Mouse (Mus musculus): ENCODE results near the gene Tnfsf13b. TPM values are rescaled to one million over a fixed set of nuclear protein-coding genes. Genes with fewer than 3 reads are reported as not detected.

Tnfsf13b gene
- polyA plus RNA-seq, 1 experiment from 2014 or later = not detected

DNA sequence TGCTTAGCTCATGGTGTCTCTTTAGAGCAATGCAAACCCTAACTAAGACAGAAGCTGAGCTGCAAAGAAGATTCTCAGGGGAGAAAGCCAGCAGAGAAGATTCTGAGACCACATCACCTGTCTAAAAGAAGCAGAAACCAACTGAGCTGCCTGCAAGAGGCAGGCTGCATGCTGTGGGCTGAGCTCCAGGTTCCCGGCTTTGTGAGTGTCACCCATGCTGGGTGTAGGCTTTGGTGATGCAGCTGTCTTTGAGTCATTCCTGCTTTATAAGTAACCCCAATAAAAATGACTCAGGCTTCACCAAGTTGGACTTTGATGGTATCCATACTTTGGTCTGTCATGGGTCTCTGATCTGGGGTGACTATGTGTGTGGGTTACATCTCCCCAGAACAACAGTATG lies 10.0 kb downstream of the Tnfsf13b start:
- no peak overlapping the region for H3K4me2 ChIP-seq (ENCODE audit: low read depth, low read length)
- WGBS = 87% methylated on average over 1 of the region's 1 CpGs
- H3K4me1 ChIP-seq (ENCODE audit: control insufficient read depth, insufficient read depth, low read length) = no peaks in the 10 kb centered on the region
- ATAC-seq (replicated peaks; ENCODE audit: insufficient number of reproducible peaks, low FRiP score, low TSS enrichment, low read depth) = no peak
- no peaks in the 10 kb centered on the region for H3K9me3 ChIP-seq (replicated peaks; ENCODE audit: control insufficient read depth, low read length)
- no peak overlapping the region for H3K9ac ChIP-seq (replicated peaks; ENCODE audit: low read length)
- H3K27me3 ChIP-seq (ENCODE audit: control insufficient read depth, insufficient read depth, low read length) = no peaks in the 10 kb centered on the region
- no peak for DNase-seq (ENCODE audit: low spot score)
- H3K4me3 ChIP-seq (ENCODE audit: low read depth, low read length) = no peak overlapping the region
- no peaks in the 10 kb centered on the region for H3K36me3 ChIP-seq (replicated peaks; ENCODE audit: control insufficient read depth, insufficient read depth, low read depth, low read length)
- no peak overlapping the region for H3K27ac ChIP-seq (replicated peaks; ENCODE audit: low read depth, low read length)

DNA sequence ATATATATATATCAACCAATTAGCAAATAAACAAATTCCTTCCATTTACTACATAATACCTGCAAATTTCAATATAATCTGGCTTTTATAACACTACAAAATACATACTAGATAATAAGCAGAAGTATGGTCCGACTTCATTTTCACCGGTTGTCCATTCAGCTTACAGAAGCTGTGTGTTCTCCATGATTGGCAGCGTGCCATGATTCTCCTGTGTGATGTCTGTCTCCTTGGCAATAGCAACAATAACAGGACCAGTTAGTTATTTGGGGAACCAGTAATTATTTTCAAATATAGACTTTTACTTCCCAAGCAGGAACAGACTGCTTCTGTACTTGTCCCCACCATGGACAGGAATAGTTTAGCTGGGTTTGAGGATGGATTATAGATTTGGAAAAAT lies 11.0 kb downstream of the Tnfsf13b start:
- ATAC-seq (replicated peaks; ENCODE audit: insufficient number of reproducible peaks, low FRiP score, low TSS enrichment, low read depth) (no peak), DNase-seq (ENCODE audit: low spot score) (no peak)
- WGBS = 90% methylated on average over 3 of the region's 3 CpGs

DNA sequence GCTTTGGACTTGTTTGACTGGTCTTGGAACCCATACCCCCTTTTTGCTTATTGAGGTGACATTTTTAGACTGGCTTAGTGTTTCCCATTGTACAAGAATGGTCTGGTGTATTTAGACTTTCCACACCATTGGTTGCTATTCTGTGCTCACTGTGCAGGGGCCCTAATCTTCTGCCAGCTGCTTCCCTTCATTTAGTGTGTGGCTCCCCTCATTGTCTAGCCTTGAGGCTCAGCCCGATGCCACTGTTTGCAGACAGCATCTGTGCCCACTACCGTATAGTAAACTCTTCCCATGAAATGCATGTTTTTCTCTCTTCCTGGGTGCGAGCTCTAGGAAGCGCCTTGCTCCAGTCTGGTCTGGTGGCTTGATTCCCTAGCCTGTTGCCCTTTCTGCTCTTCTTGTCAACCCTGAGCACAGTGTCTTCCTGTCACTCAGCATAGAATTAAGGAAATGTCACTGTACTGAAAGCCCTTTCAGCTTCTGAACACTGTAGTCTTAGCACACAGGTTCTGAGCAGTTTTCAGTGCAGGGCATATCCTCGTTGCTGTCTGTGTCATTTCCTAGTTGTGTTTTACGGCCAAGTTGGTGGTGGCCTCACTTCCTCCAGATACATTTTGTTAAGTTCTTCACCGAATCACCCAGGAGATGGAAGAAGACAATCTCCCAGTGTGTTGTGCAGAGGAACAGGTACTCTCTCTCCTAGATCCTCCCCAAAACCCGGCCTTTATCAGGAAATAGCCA lies 24.2 kb downstream of the Tnfsf13b start:
- no peaks in the 10 kb centered on the region for H3K27me3 ChIP-seq (ENCODE audit: control insufficient read depth, insufficient read depth, low read length)
- H3K9ac ChIP-seq (replicated peaks; ENCODE audit: low read length) = no peak overlapping the region
- no peaks in the 10 kb centered on the region for H3K36me3 ChIP-seq (replicated peaks; ENCODE audit: control insufficient read depth, insufficient read depth, low read depth, low read length)
- DNase-seq (ENCODE audit: low spot score) = no peak
- no peak for ATAC-seq (replicated peaks; ENCODE audit: insufficient number of reproducible peaks, low FRiP score, low TSS enrichment, low read depth)
- no peak overlapping the region for H3K27ac ChIP-seq (replicated peaks; ENCODE audit: low read depth, low read length)
- H3K4me2 ChIP-seq (ENCODE audit: low read depth, low read length) = no peak overlapping the region
- WGBS = 81% methylated on average over 8 of the region's 8 CpGs
- no peak overlapping the region for H3K4me3 ChIP-seq (ENCODE audit: low read depth, low read length)
- H3K9me3 ChIP-seq (replicated peaks; ENCODE audit: control insufficient read depth, low read length) = no peaks in the 10 kb centered on the region
- no peaks in the 10 kb centered on the region for H3K4me1 ChIP-seq (ENCODE audit: control insufficient read depth, insufficient read depth, low read length)

More for the DNA sequence above, 11.0 kb downstream of the Tnfsf13b start:
- no peak overlapping the region for H3K4me2 ChIP-seq (ENCODE audit: low read depth, low read length)
- H3K4me1 ChIP-seq (ENCODE audit: control insufficient read depth, insufficient read depth, low read length) = no peaks in the 10 kb centered on the region
- no peak overlapping the region for H3K4me3 ChIP-seq (ENCODE audit: low read depth, low read length)
- H3K9me3 ChIP-seq (replicated peaks; ENCODE audit: control insufficient read depth, low read length) = no peaks in the 10 kb centered on the region
- H3K27ac ChIP-seq (replicated peaks; ENCODE audit: low read depth, low read length) = no peak overlapping the region
- H3K9ac ChIP-seq (replicated peaks; ENCODE audit: low read length) = no peak overlapping the region
- no peaks in the 10 kb centered on the region for H3K36me3 ChIP-seq (replicated peaks; ENCODE audit: control insufficient read depth, insufficient read depth, low read depth, low read length)
- no peaks in the 10 kb centered on the region for H3K27me3 ChIP-seq (ENCODE audit: control insufficient read depth, insufficient read depth, low read length)

DNA sequence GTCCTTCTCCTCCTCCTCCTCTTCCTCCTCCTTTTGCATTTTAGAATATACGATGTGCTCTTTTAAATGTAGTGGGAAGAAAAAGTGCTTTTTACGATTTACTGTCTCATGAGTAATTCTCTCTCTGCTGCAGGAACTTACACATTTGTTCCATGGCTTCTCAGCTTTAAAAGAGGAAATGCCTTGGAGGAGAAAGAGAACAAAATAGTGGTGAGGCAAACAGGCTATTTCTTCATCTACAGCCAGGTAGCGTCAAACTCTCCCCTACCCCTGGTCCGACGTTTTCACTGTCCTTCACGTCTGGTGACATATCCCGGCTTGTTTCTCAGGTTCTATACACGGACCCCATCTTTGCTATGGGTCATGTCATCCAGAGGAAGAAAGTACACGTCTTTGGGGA lies 24.9 kb downstream of the Tnfsf13b start:
- H3K27me3 ChIP-seq (ENCODE audit: control insufficient read depth, insufficient read depth, low read length) = no peaks in the 10 kb centered on the region
- H3K36me3 ChIP-seq (replicated peaks; ENCODE audit: control insufficient read depth, insufficient read depth, low read depth, low read length) = no peaks in the 10 kb centered on the region
- no peak overlapping the region for H3K4me3 ChIP-seq (ENCODE audit: low read depth, low read length)
- no peak overlapping the region for H3K27ac ChIP-seq (replicated peaks; ENCODE audit: low read depth, low read length)
- no peak overlapping the region for H3K9ac ChIP-seq (replicated peaks; ENCODE audit: low read length)
- no peak overlapping the region for H3K4me2 ChIP-seq (ENCODE audit: low read depth, low read length)
- 81% methylated on average over 9 of the region's 9 CpGs for WGBS
- H3K4me1 ChIP-seq (ENCODE audit: control insufficient read depth, insufficient read depth, low read length) = no peaks in the 10 kb centered on the region
- ATAC-seq (replicated peaks; ENCODE audit: insufficient number of reproducible peaks, low FRiP score, low TSS enrichment, low read depth) (no peak), DNase-seq (ENCODE audit: low spot score) (no peak)
- no peaks in the 10 kb centered on the region for H3K9me3 ChIP-seq (replicated peaks; ENCODE audit: control insufficient read depth, low read length)

DNA sequence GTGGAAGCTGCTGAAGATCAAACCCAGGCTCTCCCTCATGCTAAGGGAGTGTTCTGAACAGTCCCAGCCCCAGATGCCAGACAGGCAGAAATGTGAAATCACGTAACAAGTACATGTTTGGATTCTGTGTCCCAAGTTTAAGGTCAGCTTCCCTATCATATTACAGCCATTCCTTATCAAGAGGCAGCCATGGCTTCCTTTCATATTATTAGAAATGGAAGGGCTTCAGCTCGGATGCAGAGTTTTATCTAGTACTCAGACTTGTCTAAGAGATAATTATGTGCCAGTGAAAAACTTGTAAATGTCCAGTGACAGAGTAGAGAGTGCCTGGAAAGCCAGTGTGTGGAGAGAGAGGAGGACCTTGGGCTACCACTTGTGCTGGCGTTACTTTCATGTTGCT lies 34.6 kb downstream of the Tnfsf13b start:
- Histone ChIP-seq H3K4me2 (ENCODE audit: low read depth, low read length) (no peak overlapping the region), H3K4me3 (ENCODE audit: low read depth, low read length) (no peak overlapping the region), H3K27me3 (ENCODE audit: control insufficient read depth, insufficient read depth, low read length) (no peaks in the 10 kb centered on the region), H3K27ac (replicated peaks; ENCODE audit: low read depth, low read length) (no peak overlapping the region), H3K9me3 (replicated peaks; ENCODE audit: control insufficient read depth, low read length) (no peaks in the 10 kb centered on the region), H3K9ac (replicated peaks; ENCODE audit: low read length) (no peak overlapping the region), H3K4me1 (ENCODE audit: control insufficient read depth, insufficient read depth, low read length) (no peaks in the 10 kb centered on the region), H3K36me3 (replicated peaks; ENCODE audit: control insufficient read depth, insufficient read depth, low read depth, low read length) (no peaks in the 10 kb centered on the region)
- ATAC-seq (replicated peaks; ENCODE audit: insufficient number of reproducible peaks, low FRiP score, low TSS enrichment, low read depth) (no peak), DNase-seq (ENCODE audit: low spot score) (no peak)
- WGBS = 75% methylated on average over 3 of the region's 3 CpGs

DNA sequence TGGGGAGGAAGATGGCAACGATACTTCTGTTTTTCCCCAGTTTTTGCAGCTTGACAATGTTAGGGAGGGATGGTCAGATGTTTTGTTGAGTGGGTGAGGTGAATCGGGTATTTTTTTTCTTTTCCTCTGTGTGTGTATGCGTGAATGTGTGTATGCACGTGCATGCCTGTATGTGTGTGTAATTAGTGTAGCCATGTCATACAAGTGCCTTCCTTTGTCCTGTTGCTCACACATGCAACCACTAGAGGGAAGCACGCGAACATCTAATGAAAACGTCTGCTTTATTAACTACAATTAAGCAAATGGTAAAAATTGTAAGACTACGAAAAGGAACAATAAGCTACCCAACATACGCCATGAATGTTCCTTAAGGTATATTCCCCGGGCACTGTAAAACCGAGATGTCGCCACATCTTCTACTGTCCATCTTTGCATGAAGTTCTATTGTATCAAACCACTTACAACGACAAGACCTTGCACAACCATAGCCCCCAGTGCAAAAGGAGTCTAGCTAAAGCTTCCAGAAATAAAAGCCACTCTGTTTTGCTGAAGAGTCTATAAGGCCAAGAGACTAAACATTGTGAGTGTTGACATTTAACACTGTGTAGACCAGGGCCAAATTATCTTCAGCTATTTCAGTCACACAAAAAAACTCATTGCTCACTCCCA lies 37.7 kb downstream of the Tnfsf13b start:
- Histone ChIP-seq H3K4me3 (ENCODE audit: low read depth, low read length) (no peak overlapping the region), H3K36me3 (replicated peaks; ENCODE audit: control insufficient read depth, insufficient read depth, low read depth, low read length) (no peaks in the 10 kb centered on the region), H3K9ac (replicated peaks; ENCODE audit: low read length) (no peak overlapping the region), H3K27ac (replicated peaks; ENCODE audit: low read depth, low read length) (no peak overlapping the region), H3K27me3 (ENCODE audit: control insufficient read depth, insufficient read depth, low read length) (no peaks in the 10 kb centered on the region), H3K9me3 (replicated peaks; ENCODE audit: control insufficient read depth, low read length) (no peaks in the 10 kb centered on the region), H3K4me1 (ENCODE audit: control insufficient read depth, insufficient read depth, low read length) (no peaks in the 10 kb centered on the region), H3K4me2 (ENCODE audit: low read depth, low read length) (no peak overlapping the region)
- ATAC-seq (replicated peaks; ENCODE audit: insufficient number of reproducible peaks, low FRiP score, low TSS enrichment, low read depth) (no peak), DNase-seq (ENCODE audit: low spot score) (peak; percentile 46)
- WGBS = 62% methylated on average over 13 of the region's 13 CpGs

DNA sequence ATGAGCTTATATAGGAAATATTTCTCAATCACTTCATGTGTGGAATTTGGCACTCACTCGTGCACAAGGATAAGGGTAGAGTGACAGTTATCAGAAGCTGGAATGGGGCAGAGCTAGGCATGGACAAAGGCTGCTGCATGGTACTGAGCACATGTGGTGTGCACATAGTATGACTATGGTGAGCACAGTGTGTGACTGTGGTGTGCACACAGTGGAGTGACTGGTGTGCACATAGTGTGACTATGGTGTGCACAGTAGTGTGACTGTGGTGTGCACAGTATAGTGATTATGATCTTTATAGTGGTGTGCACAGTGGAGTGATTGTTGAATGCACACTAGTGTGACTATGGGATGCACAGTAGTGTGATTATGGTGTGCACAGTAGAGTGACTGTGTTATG lies 39.5 kb downstream of the Tnfsf13b start:
- DNase-seq (ENCODE audit: low spot score) (no peak), ATAC-seq (replicated peaks; ENCODE audit: insufficient number of reproducible peaks, low FRiP score, low TSS enrichment, low read depth) (0 out of 2 replicates have a peak, but pooled peaks have one; percentile 65)
- H3K27ac ChIP-seq (replicated peaks; ENCODE audit: low read depth, low read length) = no peak overlapping the region
- no peak overlapping the region for H3K4me2 ChIP-seq (ENCODE audit: low read depth, low read length)
- no peak overlapping the region for H3K4me3 ChIP-seq (ENCODE audit: low read depth, low read length)
- 66% methylated on average over 1 of the region's 1 CpGs for WGBS
- H3K4me1 ChIP-seq (ENCODE audit: control insufficient read depth, insufficient read depth, low read length) = no peaks in the 10 kb centered on the region
- no peak overlapping the region for H3K9ac ChIP-seq (replicated peaks; ENCODE audit: low read length)
- H3K36me3 ChIP-seq (replicated peaks; ENCODE audit: control insufficient read depth, insufficient read depth, low read depth, low read length) = no peaks in the 10 kb centered on the region
- H3K9me3 ChIP-seq (replicated peaks; ENCODE audit: control insufficient read depth, low read length) = no peaks in the 10 kb centered on the region
- no peaks in the 10 kb centered on the region for H3K27me3 ChIP-seq (ENCODE audit: control insufficient read depth, insufficient read depth, low read length)

DNA sequence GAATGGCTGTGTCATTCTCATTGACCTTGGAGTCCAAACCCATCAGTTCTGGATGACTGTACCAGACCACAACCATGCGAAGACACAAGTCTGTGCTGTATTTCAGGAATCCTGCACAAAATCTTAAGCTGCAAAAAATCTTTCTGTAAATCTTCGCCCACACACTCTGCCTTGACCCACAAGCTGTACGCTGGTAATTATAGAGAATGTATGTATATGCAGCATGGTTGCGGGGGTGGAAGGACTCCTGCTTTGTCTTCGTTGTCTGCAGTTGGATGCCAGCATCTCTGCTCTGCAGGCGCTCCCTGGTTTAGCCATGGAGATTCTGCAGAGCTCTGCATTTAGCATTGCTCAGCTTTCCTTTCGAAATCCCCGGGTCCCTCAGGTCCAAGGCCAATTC lies 42.9 kb downstream of the Tnfsf13b start:
- no peak for ATAC-seq (replicated peaks; ENCODE audit: insufficient number of reproducible peaks, low FRiP score, low TSS enrichment, low read depth)
- WGBS = 74% methylated on average over 8 of the region's 8 CpGs

More for the DNA sequence above, 42.9 kb downstream of the Tnfsf13b start:
- H3K4me3 ChIP-seq (ENCODE audit: low read depth, low read length) = no peak overlapping the region
- no peaks in the 10 kb centered on the region for H3K4me1 ChIP-seq (ENCODE audit: control insufficient read depth, insufficient read depth, low read length)
- H3K27me3 ChIP-seq (ENCODE audit: control insufficient read depth, insufficient read depth, low read length) = no peaks in the 10 kb centered on the region
- no peak overlapping the region for H3K4me2 ChIP-seq (ENCODE audit: low read depth, low read length)
- H3K9me3 ChIP-seq (replicated peaks; ENCODE audit: control insufficient read depth, low read length) = no peaks in the 10 kb centered on the region
- no peak overlapping the region for H3K27ac ChIP-seq (replicated peaks; ENCODE audit: low read depth, low read length)
- no peaks in the 10 kb centered on the region for H3K36me3 ChIP-seq (replicated peaks; ENCODE audit: control insufficient read depth, insufficient read depth, low read depth, low read length)
- no peak for DNase-seq (ENCODE audit: low spot score)
- H3K9ac ChIP-seq (replicated peaks; ENCODE audit: low read length) = no peak overlapping the region

Measured in embryonic facial prominence, embryonic 11.5 days (tissue).